ENCODE assay signal across 9 mouse cellular contexts in genomic region chr8:88306511-88306910, GRCm38 (mm10). TPM values are rescaled to one million over a fixed set of nuclear protein-coding genes. Genes with fewer than 3 reads are reported as not detected.
A peak's percentile ranks its signal among the peaks of the same experiment; 100 is the strongest.
DNase-seq lines count a peak whose midpoint lies in the region; ATAC-seq and TF ChIP-seq lines count a peak whose summit lies in the region.
"Had no signal": no experiment of that assay in that cellular context is flagged by ENCODE, and none has a peak within 500 bp of the region (broad histone marks: within the 10 kb centered on the region; RNA-seq: fewer than 3 reads in every experiment).

No protein-coding gene starts in this region.

- DNase-seq in kidney, postnatal 10 days = peak; percentile 46
- DNase-seq in kidney, adult 11 months = no peak
- peak; percentile 35 for DNase-seq in embryo, embryonic 11 days
- no peak for DNase-seq in urinary bladder, postnatal 36 days (ENCODE audit: low spot score in 2 of 2)
- no peak for DNase-seq in kidney, adult 18-20 months
- DNase-seq in hindbrain, embryonic 10.5 days (ENCODE audit: low spot score) = no peak
- DNase-seq: heart, adult 11 months had no signal

- peak; percentile 62 for ATAC-seq in megakaryocyte progenitor cell, adult 5-6 weeks (replicated peaks; ENCODE audit: poor library complexity)

- H3K9me3 ChIP-seq in E14TG2a.4 (ENCODE audit: low read length) = no peaks in the 10 kb centered on the region
- no peaks in the 10 kb centered on the region for H3K9me3 ChIP-seq in hindbrain, embryonic 10.5 days

- H3K27ac ChIP-seq in hindbrain, embryonic 10.5 days = no peak overlapping the region

- no peaks in the 10 kb centered on the region; the same call in 1 of the 2 replicates for H3K27me3 ChIP-seq in E14TG2a.4 (ENCODE audit: insufficient read depth, low read length)
- no peaks in the 10 kb centered on the region for H3K27me3 ChIP-seq in hindbrain, embryonic 10.5 days (ENCODE audit: insufficient read depth, poor library complexity, severe bottlenecking)

- no peaks in the 10 kb centered on the region for H3K4me1 ChIP-seq in E14TG2a.4 (replicated peaks; ENCODE audit: low read depth, low read length)
- peaks cover 21% of the 10 kb centered on the region for H3K4me1 ChIP-seq in hindbrain, embryonic 10.5 days (replicated peaks)

- H3K36me3 ChIP-seq in E14TG2a.4 (ENCODE audit: insufficient read depth, low read length) = no peaks in the 10 kb centered on the region
- H3K36me3 ChIP-seq in hindbrain, embryonic 10.5 days = 0 out of 2 replicates have a peak, but pooled peaks cover 4% of the 10 kb centered on the region

- no peak overlapping the region for H3K4me3 ChIP-seq in E14TG2a.4 (replicated peaks; ENCODE audit: low read length)
- no peak overlapping the region for H3K4me3 ChIP-seq in hindbrain, embryonic 10.5 days

- WGBS in hindbrain, embryonic 10.5 days = 72% methylated on average over 14 of the region's 14 CpGs

- 0 out of 2 replicates have a peak, but pooled peaks have one; percentile 4 for TF ChIP-seq CTCF in E14TG2a.4 (conservative IDR thresholded peaks at IDR 0.05; ENCODE audit: low read length)

RNA-seq across cellular contexts. Expression of gene Adcy7, which starts 34.3 kb away (rescaled TPM):
- total RNA-seq in megakaryocyte progenitor cell, adult 5-6 weeks (2015) = 25.5 and 27.8 TPM in 2 replicates
- total RNA-seq in megakaryocyte progenitor cell, adult 5-6 weeks (2017) = 40.6 and 41.6 TPM in 2 replicates
- 2.9 and 4.1 TPM in 2 replicates for polyA plus RNA-seq in hindbrain, embryonic 10.5 days (2016; fragmentation: Nextera tagmentation; extraction: Ambion mirVana)

RNA-seq across cellular contexts. Expression of gene Brd7, which starts 55.5 kb away (rescaled TPM):
- total RNA-seq in megakaryocyte progenitor cell, adult 5-6 weeks (2015) = 96.9 and 98.2 TPM in 2 replicates
- total RNA-seq in megakaryocyte progenitor cell, adult 5-6 weeks (2017) = 52.1 and 83.4 TPM in 2 replicates
- polyA plus RNA-seq in hindbrain, embryonic 10.5 days (2016; fragmentation: Nextera tagmentation; extraction: Ambion mirVana) = 61.8 and 85.8 TPM in 2 replicates

Comparison
In these comparisons a context has a peak if more than half of its experiments do, and no peak if none do; other contexts are left out.
1. DNase-seq: peak in kidney, postnatal 10 days (single experiment) and embryo, embryonic 11 days (single experiment); none in kidney, adult 11 months (single experiment), urinary bladder, postnatal 36 days (0 of 2), kidney, adult 18-20 months (single experiment) and hindbrain, embryonic 10.5 days (single experiment).